Mouse (Mus musculus) MEL-GATA-1-ER (cell line): ENCODE results near the gene Zfp366.

Experiments used
- DNase-seq: peaks from one replicate; pipeline ENCODE4 v3.0.0-alpha.2; 2012; ENCODE audit warnings: low read depth; ENCODE audit errors: extremely low read depth

The Zfp366 gene

GRCm38 (mm10) chr13:99294176-99294575 is 109.6 kb downstream of the Zfp366 start:
- DNase-seq = no peak

DNA sequence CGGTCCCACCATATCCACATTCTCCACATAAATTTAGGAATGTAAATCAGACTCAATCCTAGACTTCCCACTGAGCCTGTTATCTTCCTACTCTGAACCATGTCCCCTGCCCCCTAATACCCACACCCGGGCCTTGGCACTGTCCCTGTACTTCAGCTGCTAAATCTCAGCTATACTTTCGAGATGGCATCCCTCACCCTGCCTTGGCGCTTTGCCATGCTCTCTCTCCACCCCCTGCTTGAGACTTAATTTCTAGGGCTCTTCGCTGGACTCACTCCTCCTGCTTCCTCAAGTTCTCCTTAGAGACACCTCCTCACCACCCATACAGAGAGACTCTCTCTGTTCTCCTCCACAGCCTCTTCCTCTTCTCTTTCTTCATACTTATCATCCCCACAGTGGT is 115.3 kb downstream of the Zfp366 start:
- no peak for DNase-seq
